Mouse (Mus musculus): ENCODE data around the gene Zmym6. TPM values are rescaled to one million over a fixed set of nuclear protein-coding genes. Genes with fewer than 3 reads are reported as not detected.

Gene Zmym6
- 41.0 and 44.3 TPM in 2 replicates for polyA plus RNA-seq (2015; fragmentation: Nextera tagmentation; extraction: Ambion mirVana)

DNA sequence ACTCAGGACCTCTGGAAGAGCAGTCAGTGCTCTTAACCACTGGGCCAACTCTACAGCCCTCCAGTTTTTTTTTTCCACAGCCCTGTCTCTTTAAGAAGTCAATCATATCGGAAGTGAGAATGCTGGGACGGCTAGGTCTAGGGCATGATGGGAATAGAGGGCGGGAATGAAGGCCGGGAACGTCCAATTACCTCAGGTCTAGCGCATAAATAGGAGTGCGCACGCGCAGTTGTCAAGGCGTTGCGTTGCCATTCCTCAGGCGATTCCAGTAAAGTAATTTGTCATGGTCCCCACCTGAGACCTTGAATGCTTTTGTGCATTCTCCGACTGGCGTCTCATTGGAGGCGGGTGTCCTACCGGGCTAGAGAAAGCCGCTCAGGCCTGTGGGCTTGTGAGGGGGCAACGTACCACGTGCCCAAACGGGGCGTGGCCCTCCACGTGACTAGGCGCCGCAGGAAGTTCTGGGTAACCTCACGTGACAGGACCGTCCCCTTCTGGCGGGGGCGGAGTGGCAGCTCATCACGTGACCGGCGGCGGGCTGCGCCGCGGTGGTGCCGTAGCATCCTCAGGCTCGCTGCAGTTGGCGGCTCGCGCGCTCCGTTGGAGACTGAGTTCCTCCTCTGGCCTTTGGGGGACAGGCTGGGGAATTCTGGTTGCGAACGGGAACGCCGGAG is at the start of gene Zmym6:
Gene Zmym6 (plus strand): TSS at position 509 of the 674 bp plus-strand sequence.
- Histone ChIP-seq H3K9me3 (replicated peaks; ENCODE audit: control insufficient read depth, low read length, poor library complexity, severe bottlenecking) (no peaks in the 10 kb centered on the region), H3K9ac (ENCODE audit: low read depth, low read length) (peak within 1 kb of the TSS; percentile 68), H3K27ac (ENCODE audit: low read length) (peak within 1 kb of the TSS; percentile 93), H3K4me1 (ENCODE audit: control insufficient read depth, insufficient read depth, low read length) (peaks cover 27% of the 10 kb centered on the region), H3K27me3 (ENCODE audit: control insufficient read depth, insufficient read depth, low read depth, low read length) (no peaks in the 10 kb centered on the region), H3K4me3 (ENCODE audit: low read depth, low read length) (peak within 1 kb of the TSS; percentile 60), H3K36me3 (ENCODE audit: control insufficient read depth, insufficient read depth, low read length) (no peaks in the 10 kb centered on the region; the same call in 1 of the 2 replicates), H3K4me2 (ENCODE audit: low read length) (peak within 1 kb of the TSS; percentile 79)
- ATAC-seq, result peak; percentile 97
- WGBS, result under 1% methylated on average over 46 of the region's 46 CpGs

DNA sequence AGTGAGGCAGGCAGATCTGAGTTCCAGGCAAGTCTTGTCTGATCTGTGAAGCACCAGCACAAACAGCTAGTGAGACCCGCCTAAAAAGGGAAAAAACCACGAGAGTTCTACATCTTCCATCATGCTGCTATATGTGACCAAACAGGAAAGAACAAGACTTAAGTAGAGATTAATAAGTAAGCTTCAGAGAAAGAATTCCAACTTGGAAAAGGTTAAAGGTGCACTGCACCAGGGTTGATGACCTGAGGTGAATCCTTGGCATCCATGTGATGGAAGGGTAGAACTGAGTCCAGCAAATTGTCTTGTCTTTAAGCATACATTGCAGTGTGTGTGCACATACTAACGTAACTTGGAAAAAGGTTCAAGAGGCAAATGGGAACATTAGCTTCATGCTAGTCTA is 40.0 kb upstream of the Zmym6 start:
- ATAC-seq, result no peak
- Histone ChIP-seq H3K4me1 (ENCODE audit: control insufficient read depth, insufficient read depth, low read length) (no peaks in the 10 kb centered on the region), H3K4me3 (ENCODE audit: low read depth, low read length) (no peak overlapping the region), H3K27me3 (ENCODE audit: control insufficient read depth, insufficient read depth, low read depth, low read length) (no peaks in the 10 kb centered on the region), H3K36me3 (ENCODE audit: control insufficient read depth, insufficient read depth, low read length) (peaks cover 38% of the 10 kb centered on the region), H3K4me2 (ENCODE audit: low read length) (no peak overlapping the region), H3K9ac (ENCODE audit: low read depth, low read length) (no peak overlapping the region), H3K9me3 (replicated peaks; ENCODE audit: control insufficient read depth, low read length, poor library complexity, severe bottlenecking) (no peaks in the 10 kb centered on the region), H3K27ac (ENCODE audit: low read length) (no peak overlapping the region)
- 95% methylated on average over 3 of the region's 3 CpGs for WGBS

DNA sequence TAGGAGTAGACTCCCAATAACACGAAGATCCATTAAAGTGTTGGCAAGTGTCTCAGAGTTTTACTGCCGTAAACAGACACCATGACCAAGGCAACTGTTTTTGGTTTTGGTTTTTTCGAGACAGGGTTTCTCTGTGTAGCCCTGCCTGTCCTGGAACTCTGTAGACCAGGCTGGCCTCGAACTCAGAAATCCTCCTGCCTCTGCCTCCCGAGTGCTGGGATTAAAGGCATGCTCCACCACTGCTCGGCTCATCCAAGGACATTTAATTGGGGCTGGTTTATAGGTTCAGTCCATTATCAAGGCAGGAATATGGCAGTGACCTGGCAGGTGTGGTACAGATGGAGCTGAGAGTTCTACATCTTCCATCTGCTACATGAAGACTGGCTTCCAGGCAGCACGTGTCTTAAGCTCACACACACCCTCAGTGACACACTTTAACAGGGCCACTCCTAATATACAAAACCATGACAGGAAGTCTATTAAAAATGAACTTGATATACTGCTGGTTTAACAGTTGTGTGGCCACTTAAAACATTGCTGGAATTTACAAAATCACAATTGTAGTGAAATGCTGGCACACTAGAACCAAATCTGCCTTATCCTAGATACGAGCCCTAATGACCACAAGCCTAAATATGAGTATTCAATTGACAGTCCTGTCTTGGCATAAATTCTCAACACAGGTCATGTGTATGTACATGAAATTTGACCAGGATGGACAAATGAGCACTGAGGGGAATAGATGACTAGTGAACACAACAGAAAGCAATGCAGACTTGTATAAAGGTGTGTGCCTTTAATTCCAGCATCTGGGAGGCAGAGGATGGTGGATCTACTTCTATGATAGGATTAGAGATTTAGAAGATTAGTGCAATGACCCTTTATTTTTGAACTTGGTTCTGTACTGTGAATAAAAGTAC is 39.0 kb upstream of the Zmym6 start:
- Histone ChIP-seq H3K9me3 (replicated peaks; ENCODE audit: control insufficient read depth, low read length, poor library complexity, severe bottlenecking) (no peaks in the 10 kb centered on the region), H3K4me2 (ENCODE audit: low read length) (no peak overlapping the region), H3K4me1 (ENCODE audit: control insufficient read depth, insufficient read depth, low read length) (no peaks in the 10 kb centered on the region), H3K36me3 (ENCODE audit: control insufficient read depth, insufficient read depth, low read length) (peaks cover 32% of the 10 kb centered on the region), H3K27ac (ENCODE audit: low read length) (no peak overlapping the region), H3K4me3 (ENCODE audit: low read depth, low read length) (no peak overlapping the region), H3K27me3 (ENCODE audit: control insufficient read depth, insufficient read depth, low read depth, low read length) (no peaks in the 10 kb centered on the region), H3K9ac (ENCODE audit: low read depth, low read length) (no peak overlapping the region)
- ATAC-seq, result no peak
- 87% methylated on average over 8 of the region's 8 CpGs for WGBS

DNA sequence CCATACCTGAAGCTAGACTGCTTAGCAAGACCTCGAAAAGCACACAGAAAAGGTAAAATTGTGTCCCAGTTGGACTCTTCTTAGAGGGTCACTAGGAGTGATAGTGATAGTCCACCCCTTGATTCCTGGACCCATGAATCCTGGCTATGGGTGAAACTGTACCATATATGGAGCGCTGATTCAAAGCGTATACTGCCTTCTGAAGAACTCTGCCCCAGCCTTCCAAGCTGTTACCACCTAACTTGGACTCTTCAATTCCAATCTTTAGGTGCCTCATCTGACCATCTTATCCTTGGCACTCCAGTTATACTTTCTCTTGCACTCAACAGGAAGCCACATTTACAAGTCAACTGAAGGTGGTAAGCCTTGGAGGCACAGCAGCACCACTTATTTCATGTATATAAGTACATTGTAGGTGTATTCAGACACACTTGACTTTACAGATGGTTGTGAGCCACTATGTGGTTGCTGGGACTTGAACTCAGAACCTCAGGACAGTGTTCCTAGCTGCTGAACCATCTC is 38.3 kb upstream of the Zmym6 start:
- H3K4me1 ChIP-seq (ENCODE audit: control insufficient read depth, insufficient read depth, low read length), result no peaks in the 10 kb centered on the region
- WGBS, result 89% methylated on average over 3 of the region's 3 CpGs
- no peak for ATAC-seq
- H3K36me3 ChIP-seq (ENCODE audit: control insufficient read depth, insufficient read depth, low read length), result peaks cover 32% of the 10 kb centered on the region
- no peak overlapping the region for H3K27ac ChIP-seq (ENCODE audit: low read length)
- H3K4me2 ChIP-seq (ENCODE audit: low read length), result no peak overlapping the region
- H3K9ac ChIP-seq (ENCODE audit: low read depth, low read length), result no peak overlapping the region
- no peak overlapping the region for H3K4me3 ChIP-seq (ENCODE audit: low read depth, low read length)
- no peaks in the 10 kb centered on the region for H3K9me3 ChIP-seq (replicated peaks; ENCODE audit: control insufficient read depth, low read length, poor library complexity, severe bottlenecking)
- no peaks in the 10 kb centered on the region for H3K27me3 ChIP-seq (ENCODE audit: control insufficient read depth, insufficient read depth, low read depth, low read length)

DNA sequence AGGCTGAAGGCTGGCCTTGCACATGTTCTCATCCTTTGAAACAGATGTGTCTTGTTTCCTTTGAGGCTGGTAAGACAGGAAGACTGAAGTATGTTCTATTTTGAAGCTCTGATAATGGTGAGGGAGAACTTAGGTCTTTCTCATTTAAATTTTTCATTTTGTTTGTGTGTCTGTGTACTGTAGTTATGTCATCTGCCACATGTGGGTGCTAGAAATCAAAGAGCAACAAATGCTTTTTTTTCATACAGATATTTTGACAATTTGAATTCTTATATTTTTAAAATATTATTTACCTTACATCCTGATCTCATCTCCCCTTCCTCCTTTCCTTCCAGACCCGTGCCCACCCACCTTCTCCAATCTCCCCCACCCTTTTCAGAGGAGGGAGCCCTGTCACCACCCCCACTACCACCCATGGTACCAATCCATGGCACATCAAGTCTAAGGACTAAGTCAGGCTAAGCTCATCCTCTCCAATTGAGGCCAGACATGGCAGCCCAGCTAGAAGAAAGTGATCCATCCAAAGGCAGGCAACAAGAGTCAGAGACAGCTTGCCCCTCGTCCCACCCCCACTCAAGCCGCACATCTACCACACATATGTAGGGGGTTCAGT is 37.2 kb upstream of the Zmym6 start:
- H3K4me2 ChIP-seq (ENCODE audit: low read length), result no peak overlapping the region
- no peaks in the 10 kb centered on the region for H3K4me1 ChIP-seq (ENCODE audit: control insufficient read depth, insufficient read depth, low read length)
- H3K9me3 ChIP-seq (replicated peaks; ENCODE audit: control insufficient read depth, low read length, poor library complexity, severe bottlenecking), result no peaks in the 10 kb centered on the region
- ATAC-seq, result peak; percentile 63; the same call in 1 of the 2 replicates
- H3K27me3 ChIP-seq (ENCODE audit: control insufficient read depth, insufficient read depth, low read depth, low read length), result no peaks in the 10 kb centered on the region
- WGBS, result 80% methylated on average over 3 of the region's 3 CpGs
- H3K27ac ChIP-seq (ENCODE audit: low read length), result no peak overlapping the region
- no peak overlapping the region for H3K9ac ChIP-seq (ENCODE audit: low read depth, low read length)
- peaks cover 32% of the 10 kb centered on the region for H3K36me3 ChIP-seq (ENCODE audit: control insufficient read depth, insufficient read depth, low read length)
- no peak overlapping the region for H3K4me3 ChIP-seq (ENCODE audit: low read depth, low read length)

DNA sequence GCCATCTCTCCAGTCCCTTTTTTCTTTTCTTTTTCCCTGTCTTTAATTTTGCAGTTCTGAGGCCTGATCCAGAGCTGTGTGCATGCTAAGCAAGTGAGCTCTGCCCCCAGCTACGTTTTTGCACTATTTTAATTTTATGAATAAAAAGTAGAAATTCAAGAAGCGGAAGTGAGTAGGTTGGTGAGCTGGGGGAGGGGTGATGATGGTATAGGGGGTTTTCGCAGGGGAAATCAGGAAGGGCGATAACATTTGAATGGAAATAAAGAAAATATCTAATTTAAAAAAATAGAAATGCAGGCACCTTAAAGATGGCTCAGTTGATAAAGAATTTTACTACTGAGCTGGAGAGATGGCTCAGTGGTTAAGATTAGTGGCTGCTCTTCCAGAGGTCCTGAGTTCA is 33.6 kb upstream of the Zmym6 start:
- no peaks in the 10 kb centered on the region for H3K9me3 ChIP-seq (replicated peaks; ENCODE audit: control insufficient read depth, low read length, poor library complexity, severe bottlenecking)
- no peak overlapping the region for H3K4me2 ChIP-seq (ENCODE audit: low read length)
- H3K36me3 ChIP-seq (ENCODE audit: control insufficient read depth, insufficient read depth, low read length), result peaks cover 13% of the 10 kb centered on the region
- H3K27me3 ChIP-seq (ENCODE audit: control insufficient read depth, insufficient read depth, low read depth, low read length), result no peaks in the 10 kb centered on the region
- H3K27ac ChIP-seq (ENCODE audit: low read length), result no peak overlapping the region
- 87% methylated on average over 4 of the region's 4 CpGs for WGBS
- H3K4me1 ChIP-seq (ENCODE audit: control insufficient read depth, insufficient read depth, low read length), result no peaks in the 10 kb centered on the region
- no peak for ATAC-seq
- H3K4me3 ChIP-seq (ENCODE audit: low read depth, low read length), result no peak overlapping the region
- no peak overlapping the region for H3K9ac ChIP-seq (ENCODE audit: low read depth, low read length)

DNA sequence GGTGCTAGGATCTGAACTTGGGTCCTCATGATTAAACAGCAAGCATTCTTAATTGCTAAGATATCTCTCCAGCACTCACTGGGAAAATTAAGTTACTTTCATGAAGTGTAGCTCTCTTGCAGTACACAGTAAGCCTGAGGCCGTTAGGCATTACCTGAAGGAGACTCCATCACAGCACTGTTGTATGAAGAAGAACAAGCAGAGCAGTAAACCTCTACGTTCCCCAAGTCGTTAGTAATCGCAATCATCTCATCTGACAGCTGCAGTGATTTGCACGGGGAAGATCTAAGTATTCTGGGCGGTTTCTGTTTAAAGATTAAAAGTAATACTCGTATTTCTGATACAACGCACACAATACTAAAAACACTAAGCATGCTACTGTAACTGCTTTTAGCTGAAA is 26.1 kb upstream of the Zmym6 start:
- peaks cover 23% of the 10 kb centered on the region for H3K36me3 ChIP-seq (ENCODE audit: control insufficient read depth, insufficient read depth, low read length)
- H3K9ac ChIP-seq (ENCODE audit: low read depth, low read length), result no peak overlapping the region
- no peak for ATAC-seq
- no peak overlapping the region for H3K4me2 ChIP-seq (ENCODE audit: low read length)
- no peak overlapping the region for H3K4me3 ChIP-seq (ENCODE audit: low read depth, low read length)
- no peak overlapping the region for H3K27ac ChIP-seq (ENCODE audit: low read length)
- WGBS, result 89% methylated on average over 8 of the region's 8 CpGs
- H3K9me3 ChIP-seq (replicated peaks; ENCODE audit: control insufficient read depth, low read length, poor library complexity, severe bottlenecking), result no peaks in the 10 kb centered on the region
- no peaks in the 10 kb centered on the region for H3K27me3 ChIP-seq (ENCODE audit: control insufficient read depth, insufficient read depth, low read depth, low read length)
- no peaks in the 10 kb centered on the region for H3K4me1 ChIP-seq (ENCODE audit: control insufficient read depth, insufficient read depth, low read length)

DNA sequence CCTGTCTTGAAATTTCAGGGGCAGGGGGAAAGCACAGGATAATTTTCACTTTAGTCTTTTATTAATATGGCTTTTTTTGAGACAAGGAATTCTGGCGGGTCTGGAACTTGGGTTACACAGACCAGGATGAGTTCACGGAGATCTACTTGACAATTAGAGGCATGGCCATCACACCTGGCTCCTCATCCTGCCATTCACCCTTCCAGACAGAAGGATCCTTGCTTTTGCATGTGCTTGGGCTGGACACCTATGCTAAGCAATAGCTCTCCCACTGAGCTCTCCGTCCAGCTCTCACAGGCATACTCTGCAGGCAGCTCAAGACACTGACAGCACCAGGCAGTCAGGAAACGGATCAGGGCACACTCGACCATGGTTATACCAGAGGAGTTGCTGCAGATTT is 24.1 kb upstream of the Zmym6 start:
- 92% methylated on average over 5 of the region's 5 CpGs for WGBS
- Histone ChIP-seq H3K36me3 (ENCODE audit: control insufficient read depth, insufficient read depth, low read length) (peaks cover 22% of the 10 kb centered on the region), H3K4me1 (ENCODE audit: control insufficient read depth, insufficient read depth, low read length) (no peaks in the 10 kb centered on the region)

More for the DNA sequence above, 24.1 kb upstream of the Zmym6 start:
- Histone ChIP-seq H3K4me2 (ENCODE audit: low read length) (no peak overlapping the region), H3K9me3 (replicated peaks; ENCODE audit: control insufficient read depth, low read length, poor library complexity, severe bottlenecking) (no peaks in the 10 kb centered on the region), H3K9ac (ENCODE audit: low read depth, low read length) (no peak overlapping the region), H3K4me3 (ENCODE audit: low read depth, low read length) (no peak overlapping the region), H3K27ac (ENCODE audit: low read length) (no peak overlapping the region), H3K27me3 (ENCODE audit: control insufficient read depth, insufficient read depth, low read depth, low read length) (no peaks in the 10 kb centered on the region)
- no peak for ATAC-seq

All from midbrain, embryonic 16.5 days (tissue).